Mouse (Mus musculus) midbrain, embryonic 14.5 days (tissue): ENCODE results near the gene Ehd1. TPM values are rescaled to one million over a fixed set of nuclear protein-coding genes. Genes with fewer than 3 reads are reported as not detected.
A peak's percentile ranks its signal among the peaks of the same experiment; 100 is the strongest.

Experiments used
- ATAC-seq: fragments of 200-750 bp; cut with Nextera tagmentation; 2 replicates; pipeline ENCODE4 v1.8.0; 2017; ENCODE audit warnings: moderate number of reproducible peaks, moderate library complexity; ENCODE audit not compliant: low FRiP score, low TSS enrichment
- DNase-seq: peaks from one replicate; pipeline ENCODE4 v3.0.0-alpha.2; 2015
- H3K27ac ChIP-seq: fragments of 300-500 bp; sonication (generic); replicated peaks from 2 replicates; pipeline ENCODE4 v1.5.1; 2014; ENCODE audit warnings: mild to moderate bottlenecking, low read depth, low read length, moderate library complexity
- H3K27me3 ChIP-seq: fragments of 300-500 bp; sonication (generic); 2 replicates; pipeline ENCODE4 v1.6.1; 2014; ENCODE audit warnings: low read length, control low read depth, mixed read lengths; ENCODE audit not compliant: control insufficient read depth, insufficient read depth
- H3K36me3 ChIP-seq: fragments of 300-500 bp; sonication (generic); 2 replicates; pipeline ENCODE4 v1.6.1; 2014; ENCODE audit warnings: low read length, control low read depth; ENCODE audit not compliant: control insufficient read depth, insufficient read depth
- H3K4me1 ChIP-seq: fragments of 300-500 bp; sonication (generic); 2 replicates; pipeline ENCODE4 v1.6.1; 2014; ENCODE audit warnings: mild to moderate bottlenecking, antibody characterized with exemption, low read length, control low read depth; ENCODE audit not compliant: control insufficient read depth, insufficient read depth
- H3K4me2 ChIP-seq: fragments of 300-500 bp; sonication (generic); 2 replicates; pipeline ENCODE4 v1.6.1; 2014; ENCODE audit warnings: mild to moderate bottlenecking, low read length, moderate library complexity
- H3K4me3 ChIP-seq: fragments of 300-500 bp; sonication (generic); replicated peaks from 2 replicates; pipeline ENCODE4 v1.5.1; 2014; ENCODE audit warnings: low read depth, low read length
- H3K9ac ChIP-seq: fragments of 300-500 bp; sonication (generic); replicated peaks from 2 replicates; pipeline ENCODE4 v1.6.1; 2014; ENCODE audit warnings: mild to moderate bottlenecking, low read length, moderate library complexity
- H3K9me3 ChIP-seq: fragments of 300-500 bp; sonication (generic); 2 replicates; pipeline ENCODE4 v1.6.1; 2016; ENCODE audit warnings: low read length, control low read depth, mixed read lengths; ENCODE audit not compliant: control insufficient read depth
- WGBS: fragments of 180-500 bp; shearing (Covaris S2); extraction: QIAGEN DNeasy Blood & Tissue Kit; methylation state at CpG from one replicate; pipeline ENCODE4 v1.1.7; 2014; 5-methylcytosine and 5-hydroxymethylcytosine counted together
- polyA plus RNA-seq: library from polyadenylated mRNA; unstranded; fragments of >200 nt; fragmentation: Nextera tagmentation; extraction: Ambion mirVana; gene quantifications from 2 replicates; pipeline ENCODE4 v1.2.1, GENCODE M21; 2014

The Ehd1 gene
- polyA plus RNA-seq, 1 experiment from 2014 or later: 75.0 TPM

- Histone ChIP-seq H3K9ac (no peak overlapping the region), H3K27ac (no peak overlapping the region), H3K4me2 (no peak overlapping the region), H3K4me3 (no peak overlapping the region), H3K4me1 (no peaks in the 10 kb centered on the region), H3K9me3 (no peaks in the 10 kb centered on the region), H3K36me3 (peaks cover 52% of the 10 kb centered on the region), H3K27me3 (no peaks in the 10 kb centered on the region)
- no peak for ATAC-seq
- WGBS: 64% methylated on average over 7 of the region's 7 CpGs
- no peak for DNase-seq
Observed at GRCm38 (mm10) chr19:6300402-6300841, 23.9 kb downstream of the Ehd1 start.

DNA sequence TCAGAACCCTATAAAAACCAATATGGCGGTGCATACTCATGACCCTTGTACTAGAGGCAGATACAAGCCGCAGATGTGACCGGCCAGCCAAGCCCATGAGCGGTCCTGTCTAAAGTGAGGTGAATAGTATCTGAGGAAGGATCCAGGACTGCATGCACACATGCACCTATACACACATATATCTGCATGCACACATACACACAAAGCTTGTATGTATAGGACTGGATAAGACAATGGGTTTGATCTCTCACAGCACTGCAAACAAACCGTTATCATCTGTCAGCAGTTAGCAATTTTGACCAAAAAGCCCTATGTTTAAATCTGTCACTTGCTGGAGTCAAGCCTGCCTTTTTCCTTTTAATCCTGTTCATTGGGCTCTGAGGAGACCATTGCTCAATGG, 25.6 kb downstream of the Ehd1 start:
- DNase-seq (no peak), ATAC-seq (no peak)
- Histone ChIP-seq H3K4me1 (no peaks in the 10 kb centered on the region), H3K9me3 (no peaks in the 10 kb centered on the region), H3K9ac (no peak overlapping the region), H3K27me3 (no peaks in the 10 kb centered on the region), H3K36me3 (peaks cover 35% of the 10 kb centered on the region), H3K4me2 (no peak overlapping the region), H3K27ac (no peak overlapping the region), H3K4me3 (no peak overlapping the region)
- WGBS: 90% methylated on average over 5 of the region's 5 CpGs

- ATAC-seq (no peak), DNase-seq (no peak)
- Histone ChIP-seq H3K9me3 (no peaks in the 10 kb centered on the region), H3K9ac (no peak overlapping the region), H3K4me3 (no peak overlapping the region), H3K36me3 (peaks cover 31% of the 10 kb centered on the region), H3K27me3 (no peaks in the 10 kb centered on the region), H3K27ac (no peak overlapping the region), H3K4me2 (no peak overlapping the region), H3K4me1 (no peaks in the 10 kb centered on the region)
- 53% methylated on average over 4 of the region's 4 CpGs for WGBS
Observed at GRCm38 (mm10) chr19:6302522-6302921, 26.0 kb downstream of the Ehd1 start.

DNA sequence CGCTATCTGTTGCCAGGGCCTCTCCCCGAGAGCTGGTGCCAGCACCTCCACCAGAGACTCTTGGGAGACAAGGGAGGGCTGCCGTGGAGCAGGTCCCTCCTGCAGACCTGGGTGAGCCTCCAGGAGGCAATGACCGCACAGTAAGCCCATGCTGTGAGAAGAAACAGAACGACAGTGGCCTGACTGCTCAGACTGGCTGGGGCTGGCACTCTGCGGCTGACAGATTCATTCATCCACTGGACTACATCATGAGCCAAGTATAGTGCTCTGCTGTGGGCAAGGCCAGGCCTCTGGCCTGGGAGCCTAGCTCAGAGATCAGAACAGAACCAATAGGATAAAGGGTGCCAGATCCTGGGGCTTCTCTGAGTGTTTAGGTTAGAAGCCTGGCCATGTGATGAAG, 27.3 kb downstream of the Ehd1 start:
- WGBS: 82% methylated on average over 6 of the region's 6 CpGs
- Histone ChIP-seq H3K9ac (no peak overlapping the region), H3K36me3 (peaks cover 18% of the 10 kb centered on the region), H3K4me1 (no peaks in the 10 kb centered on the region), H3K27ac (no peak overlapping the region), H3K4me2 (no peak overlapping the region), H3K27me3 (no peaks in the 10 kb centered on the region), H3K4me3 (no peak overlapping the region), H3K9me3 (no peaks in the 10 kb centered on the region)
- DNase-seq (no peak), ATAC-seq (no peak)

- ATAC-seq: no peak
- no peaks in the 10 kb centered on the region for H3K9me3 ChIP-seq
Observed at GRCm38 (mm10) chr19:6304787-6305516, 28.4 kb downstream of the Ehd1 start.

DNA sequence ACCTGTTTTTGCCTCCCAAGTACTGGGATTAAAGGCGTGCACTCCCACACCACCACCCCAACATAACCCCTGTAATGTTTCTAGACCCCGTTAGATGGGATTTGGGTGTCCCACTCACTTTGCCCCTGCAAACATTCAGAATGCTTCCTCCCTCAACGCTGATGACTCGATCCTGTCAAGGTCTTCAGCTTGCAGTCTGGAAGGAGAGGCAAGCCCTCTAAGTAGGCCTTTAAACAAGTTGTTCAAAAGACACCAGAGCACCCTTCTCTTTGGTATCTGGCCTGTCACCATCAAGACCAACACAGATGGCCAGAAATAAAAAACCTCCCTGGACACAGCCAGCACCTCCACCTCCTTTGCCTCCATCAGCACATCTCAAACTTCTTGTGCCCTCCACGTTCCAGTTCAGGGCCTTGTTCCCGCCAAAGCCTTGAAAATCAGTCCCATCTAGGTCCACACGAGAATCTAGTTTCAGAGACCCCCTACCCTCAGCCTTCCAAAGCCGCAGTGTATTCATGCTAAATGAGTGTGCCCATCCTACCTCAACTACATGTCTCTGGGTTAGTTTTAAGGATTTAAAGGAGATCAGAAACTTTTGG, 29.1 kb downstream of the Ehd1 start:
- no peak for ATAC-seq
- 56% methylated on average over 8 of the region's 8 CpGs for WGBS
- Histone ChIP-seq H3K36me3 (0 out of 2 replicates have a peak, but pooled peaks cover 4% of the 10 kb centered on the region), H3K4me2 (peak overlapping the region; percentile 59), H3K9me3 (no peaks in the 10 kb centered on the region), H3K27me3 (no peaks in the 10 kb centered on the region), H3K27ac (no peak overlapping the region), H3K9ac (no peak overlapping the region), H3K4me1 (no peaks in the 10 kb centered on the region), H3K4me3 (peak overlapping the region; percentile 45; the same call in 1 of the 2 replicates)
- no peak for DNase-seq

More at GRCm38 (mm10) chr19:6304787-6305516, 28.4 kb downstream of the Ehd1 start:
- H3K27me3 ChIP-seq: no peaks in the 10 kb centered on the region
- peaks cover 7% of the 10 kb centered on the region for H3K36me3 ChIP-seq
- peak; percentile 85 for DNase-seq
- no peak overlapping the region for H3K4me3 ChIP-seq
- 24% methylated on average over 5 of the region's 5 CpGs for WGBS
- no peaks in the 10 kb centered on the region for H3K4me1 ChIP-seq
- H3K9ac ChIP-seq: no peak overlapping the region
- H3K27ac ChIP-seq: no peak overlapping the region
- no peak overlapping the region for H3K4me2 ChIP-seq

- DNase-seq (peak; percentile 82), ATAC-seq (peak; percentile 69; the same call in 1 of the 2 replicates)
Observed at GRCm38 (mm10) chr19:6306137-6306551, 29.6 kb downstream of the Ehd1 start, which contains the start of gene Cdc42bpg. Gene Cdc42bpg (plus strand): TSS chr19:6306456.

DNA sequence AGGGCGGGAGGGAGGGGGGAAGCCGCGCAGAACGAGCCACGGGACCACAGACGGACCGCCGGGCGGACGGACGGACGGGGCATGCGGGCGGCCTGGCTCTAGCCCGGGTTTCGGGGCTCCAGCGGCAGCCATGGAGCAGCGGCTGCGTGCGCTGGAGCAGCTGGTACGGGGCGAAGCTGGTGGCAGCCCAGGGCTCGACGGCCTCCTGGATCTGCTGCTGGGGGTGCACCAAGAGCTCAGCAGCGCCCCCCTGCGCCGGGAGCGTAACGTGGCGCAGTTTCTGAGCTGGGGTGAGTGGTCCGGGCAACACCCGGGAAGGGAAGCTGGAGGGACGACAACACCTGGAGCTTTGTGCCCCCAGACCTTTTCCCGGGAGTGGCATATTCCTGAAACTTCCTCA, 30.1 kb downstream of the Ehd1 start:
- H3K9ac ChIP-seq: peak overlapping the region; percentile 42; the same call in 1 of the 2 replicates
- H3K4me2 ChIP-seq: peak overlapping the region; percentile 59
- H3K27me3 ChIP-seq: no peaks in the 10 kb centered on the region
- H3K27ac ChIP-seq: 0 out of 2 replicates have a peak overlapping the region, but pooled peaks have one; percentile 13
- H3K4me1 ChIP-seq: no peaks in the 10 kb centered on the region
- H3K9me3 ChIP-seq: no peaks in the 10 kb centered on the region
- under 1% methylated on average over 34 of the region's 34 CpGs for WGBS
- ATAC-seq (peak; percentile 67), DNase-seq (peak; percentile 82)
- 0 out of 2 replicates have a peak, but pooled peaks cover 4% of the 10 kb centered on the region for H3K36me3 ChIP-seq
- peak overlapping the region; percentile 45 for H3K4me3 ChIP-seq

More at GRCm38 (mm10) chr19:6306137-6306551, 29.6 kb downstream of the Ehd1 start, which contains the start of gene Cdc42bpg:
- H3K4me2 ChIP-seq: peak within 1 kb of the TSS; percentile 59
- 0 out of 2 replicates have a peak, but pooled peaks cover 4% of the 10 kb centered on the region for H3K36me3 ChIP-seq
- under 1% methylated on average over 37 of the region's 38 CpGs for WGBS
- H3K9me3 ChIP-seq: no peaks in the 10 kb centered on the region
- no peaks in the 10 kb centered on the region for H3K27me3 ChIP-seq
- peak within 1 kb of the TSS; percentile 45 for H3K4me3 ChIP-seq
- H3K4me1 ChIP-seq: no peaks in the 10 kb centered on the region
- H3K27ac ChIP-seq: 0 out of 2 replicates have a peak within 1 kb of the TSS, but pooled peaks have one; percentile 13
- H3K9ac ChIP-seq: peak within 1 kb of the TSS; percentile 42; the same call in 1 of the 2 replicates
